Mouse (Mus musculus) ovary, postnatal 10 days (tissue): ENCODE results near the gene Elk3.
"Not testable (repeated sequence)": the region's sequence is repeated elsewhere in the genome, so short reads cannot be mapped to it uniquely, and the experiment has no call there.

Experiments used
- DNase-seq: peaks from one replicate; pipeline ENCODE4 v3.0.0; 2022; ENCODE audit warnings: low spot score

The Elk3 gene

GRCm38 (mm10) chr10:93310721-93311411, at the start of gene Elk3:
Gene Elk3 (minus strand): TSS chr10:93311135.
- peak; percentile 12 for DNase-seq

- no peak for DNase-seq
Measured at GRCm38 (mm10) chr10:93360623-93361022, 49.7 kb upstream of the Elk3 start.

- DNase-seq, result not testable (repeated sequence)
Measured at GRCm38 (mm10) chr10:93360190-93360589, 49.3 kb upstream of the Elk3 start.

- no peak for DNase-seq
Measured at GRCm38 (mm10) chr10:93359339-93359863, 48.5 kb upstream of the Elk3 start.

GRCm38 (mm10) chr10:93358878-93359277, 47.9 kb upstream of the Elk3 start:
- DNase-seq, result no peak

- no peak for DNase-seq
Measured at GRCm38 (mm10) chr10:93357162-93357561, 46.2 kb upstream of the Elk3 start.

GRCm38 (mm10) chr10:93356122-93356521, 45.2 kb upstream of the Elk3 start:
- no peak for DNase-seq

GRCm38 (mm10) chr10:93355276-93355927, 44.5 kb upstream of the Elk3 start:
- no peak for DNase-seq

DNA sequence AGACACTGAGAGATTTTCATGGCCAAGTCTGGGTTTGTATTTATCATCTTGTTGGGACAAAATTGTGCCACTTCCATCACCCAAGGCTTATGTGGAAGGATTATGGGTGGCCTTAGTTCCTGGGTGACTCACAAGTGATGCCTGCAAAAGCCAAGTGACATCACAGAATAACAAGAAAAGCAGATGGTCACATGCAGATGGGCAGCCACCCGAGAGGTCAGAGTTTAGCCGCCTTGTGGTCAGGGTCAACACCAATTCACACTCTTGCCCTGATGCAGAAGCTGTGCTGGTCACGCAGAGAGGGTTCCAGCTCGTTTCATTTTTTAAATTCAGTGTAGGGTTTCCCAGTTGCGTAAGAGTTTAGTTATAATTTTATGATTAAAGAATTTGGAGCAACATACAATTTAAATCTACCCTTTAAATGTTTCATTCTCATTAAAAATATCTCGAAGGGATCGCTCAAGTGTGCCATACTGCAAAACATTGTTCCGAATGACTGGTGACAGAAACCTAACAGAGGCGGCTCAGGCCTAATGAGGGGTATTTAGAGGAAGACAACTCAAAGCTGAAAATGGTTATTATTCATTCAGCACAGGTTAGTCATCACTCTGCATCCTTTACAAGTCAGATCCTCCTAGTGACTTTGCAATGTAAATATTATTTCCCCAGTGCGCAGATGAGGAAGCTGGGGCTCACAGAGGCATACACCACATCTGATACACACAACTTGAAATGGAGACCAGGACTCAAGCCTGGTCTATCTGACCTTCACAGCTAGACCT, 42.8 kb upstream of the Elk3 start:
- no peak for DNase-seq

DNA sequence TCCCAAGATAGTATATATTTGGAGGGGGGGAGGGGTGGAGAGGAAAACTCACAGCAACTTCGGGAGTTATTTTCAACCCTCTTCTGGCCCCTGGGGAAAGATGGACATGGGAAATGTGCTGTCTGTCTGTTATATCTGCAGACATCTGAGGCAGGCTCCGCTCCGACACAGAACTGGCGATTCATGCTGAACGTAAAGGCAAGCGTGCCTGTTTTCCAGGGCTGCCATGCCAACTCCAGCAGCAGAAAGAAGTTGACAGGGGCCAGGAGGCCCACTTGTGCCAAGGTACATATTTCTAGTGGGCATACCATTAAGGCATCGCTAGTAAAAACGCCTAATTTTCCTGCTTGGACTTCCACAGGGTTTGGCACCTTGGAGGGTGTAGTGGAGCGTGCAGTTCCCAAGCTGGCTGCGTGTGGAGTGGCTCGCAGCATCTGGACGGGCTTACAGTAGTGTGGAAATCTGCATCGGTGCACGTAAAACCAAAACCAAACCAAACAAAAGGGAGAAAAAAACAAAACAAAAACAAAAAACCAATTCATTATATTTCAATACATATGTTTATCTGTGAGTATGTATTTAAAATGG, 37.1 kb upstream of the Elk3 start:
- no peak for DNase-seq

GRCm38 (mm10) chr10:93347387-93347786, 36.5 kb upstream of the Elk3 start:
- no peak for DNase-seq

DNA sequence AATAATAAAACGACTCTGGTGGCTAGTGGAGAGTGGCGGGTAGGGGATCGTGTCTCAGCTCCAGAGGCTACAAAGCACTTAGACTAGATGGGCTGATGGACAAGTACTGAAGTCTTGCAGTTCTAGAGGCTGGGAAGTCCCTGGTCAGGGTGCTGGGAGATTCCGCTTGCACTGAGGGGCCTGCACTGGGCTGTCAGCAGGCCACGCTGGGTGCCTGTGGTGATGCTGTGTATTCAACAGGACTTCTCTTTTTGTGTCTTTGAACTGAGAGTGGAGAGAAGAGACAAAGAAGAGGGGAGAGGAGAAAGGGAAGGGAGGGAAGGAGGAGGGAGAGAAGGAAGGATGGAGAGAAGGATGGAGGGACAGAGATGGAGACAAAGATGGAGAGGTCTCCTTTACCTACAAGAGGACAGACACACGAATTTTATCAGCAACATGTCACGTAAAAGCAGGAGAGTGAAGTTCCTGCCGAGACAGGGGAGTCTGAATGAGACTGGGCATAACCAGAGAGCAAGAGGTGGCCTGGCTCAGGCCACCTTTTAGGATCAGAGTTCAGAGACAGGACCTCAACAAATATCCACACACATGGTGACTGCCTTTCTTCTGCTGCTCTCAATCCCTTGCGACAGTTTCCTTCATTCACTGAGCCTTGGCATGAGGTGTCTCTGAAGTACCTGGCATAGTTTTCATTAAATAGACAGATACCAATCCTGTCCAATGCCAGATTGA, 35.4 kb upstream of the Elk3 start:
- DNase-seq, result no peak

GRCm38 (mm10) chr10:93345497-93345896, 34.6 kb upstream of the Elk3 start:
- DNase-seq, result no peak

- no peak for DNase-seq
Measured at GRCm38 (mm10) chr10:93343469-93343868, 32.5 kb upstream of the Elk3 start.

GRCm38 (mm10) chr10:93342986-93343385, 32.1 kb upstream of the Elk3 start:
- DNase-seq, result no peak

DNA sequence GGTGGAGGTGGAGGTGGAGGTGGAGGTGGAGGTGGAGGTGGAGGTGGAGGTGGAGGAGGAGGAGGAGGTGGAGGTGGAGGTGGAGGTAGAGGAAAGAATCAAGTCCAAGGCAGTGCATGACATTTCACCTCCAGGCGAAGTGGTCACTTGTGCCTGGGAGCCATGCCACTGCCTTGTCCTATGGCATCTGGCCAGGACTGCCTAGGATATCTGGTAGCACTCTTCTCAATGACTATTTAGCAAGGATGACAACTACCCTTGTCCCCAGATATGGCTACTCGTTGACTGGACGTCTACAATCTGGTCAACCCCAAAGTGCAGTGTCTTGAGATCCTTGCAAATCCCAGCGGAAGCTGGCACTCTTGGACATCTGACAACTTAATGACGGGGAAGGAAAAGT, 27.6 kb upstream of the Elk3 start:
- no peak for DNase-seq

DNA sequence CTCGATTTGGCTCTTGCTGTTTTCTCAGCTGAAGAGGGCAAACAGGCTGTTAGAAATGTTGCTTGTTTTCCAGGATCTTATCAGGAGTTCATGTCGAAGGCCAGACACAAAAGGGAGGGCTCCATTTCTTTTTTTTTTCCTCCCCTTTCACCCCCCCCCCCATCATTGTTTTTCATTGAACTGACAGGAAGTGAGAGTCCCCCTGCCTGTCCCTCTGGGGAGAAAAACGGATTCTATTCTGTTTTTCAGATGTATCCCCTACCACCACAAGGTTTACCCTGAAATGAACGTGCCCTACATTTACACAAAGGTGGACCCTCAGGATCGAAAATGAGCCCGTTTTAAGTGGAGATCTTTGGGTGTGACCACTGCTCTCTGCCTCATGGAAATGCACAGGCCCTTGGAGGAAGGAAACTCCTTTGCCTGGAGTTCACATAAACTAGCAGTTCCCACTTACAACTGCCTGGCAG, 25.6 kb upstream of the Elk3 start:
- DNase-seq, result no peak

DNA sequence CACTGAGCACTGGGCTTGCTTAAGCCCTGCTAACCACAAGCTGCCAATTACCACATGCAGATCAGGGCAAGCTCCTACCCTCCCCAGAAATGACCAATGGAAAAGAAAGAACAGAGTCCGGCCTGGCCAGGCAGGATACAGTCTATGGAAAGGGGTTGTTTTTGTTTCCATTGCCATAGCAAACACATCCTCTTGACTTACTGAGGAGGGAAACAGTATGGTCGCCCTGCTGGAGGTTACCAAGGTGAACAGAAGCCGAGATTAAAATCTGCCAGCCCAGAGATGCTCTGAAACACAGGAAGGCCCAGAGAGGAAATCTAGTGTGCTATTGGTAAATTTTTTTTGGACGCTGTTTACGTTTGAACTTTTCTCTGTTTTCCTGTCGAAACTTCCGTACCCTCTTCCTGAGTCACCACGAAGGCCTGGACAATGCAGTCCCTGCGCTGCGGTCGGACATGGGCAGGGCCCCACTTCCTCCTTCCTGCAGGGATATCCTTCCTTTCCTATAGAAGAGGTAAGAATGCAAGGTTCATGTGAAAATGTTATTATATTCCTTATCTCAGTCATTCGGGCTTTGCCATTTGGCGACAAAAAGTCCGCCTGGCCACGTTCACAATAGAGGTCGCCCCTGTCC, 25.0 kb upstream of the Elk3 start:
- no peak for DNase-seq

DNA sequence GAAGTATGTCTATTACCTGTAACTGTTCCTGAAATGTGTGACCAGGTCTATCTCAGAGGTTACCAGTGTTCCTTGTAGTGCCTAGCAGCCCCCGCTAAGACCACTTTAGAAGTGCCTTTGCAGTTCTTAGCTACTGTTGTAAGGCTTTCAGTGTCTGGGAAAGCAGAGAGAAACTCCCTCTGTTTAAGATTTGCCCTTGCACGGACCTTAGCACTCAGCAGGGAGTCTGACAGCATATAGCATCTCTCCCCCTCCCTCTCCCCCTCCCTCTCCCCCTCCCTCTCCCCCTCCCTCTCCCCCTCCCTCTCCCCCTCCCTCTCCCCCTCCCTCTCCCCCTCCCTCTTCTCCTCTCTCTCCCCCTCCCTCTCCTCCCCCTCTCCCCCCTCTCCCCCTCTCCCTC, 24.1 kb upstream of the Elk3 start:
- DNase-seq, result no peak

GRCm38 (mm10) chr10:93333239-93333638, 22.3 kb upstream of the Elk3 start:
- no peak for DNase-seq

DNA sequence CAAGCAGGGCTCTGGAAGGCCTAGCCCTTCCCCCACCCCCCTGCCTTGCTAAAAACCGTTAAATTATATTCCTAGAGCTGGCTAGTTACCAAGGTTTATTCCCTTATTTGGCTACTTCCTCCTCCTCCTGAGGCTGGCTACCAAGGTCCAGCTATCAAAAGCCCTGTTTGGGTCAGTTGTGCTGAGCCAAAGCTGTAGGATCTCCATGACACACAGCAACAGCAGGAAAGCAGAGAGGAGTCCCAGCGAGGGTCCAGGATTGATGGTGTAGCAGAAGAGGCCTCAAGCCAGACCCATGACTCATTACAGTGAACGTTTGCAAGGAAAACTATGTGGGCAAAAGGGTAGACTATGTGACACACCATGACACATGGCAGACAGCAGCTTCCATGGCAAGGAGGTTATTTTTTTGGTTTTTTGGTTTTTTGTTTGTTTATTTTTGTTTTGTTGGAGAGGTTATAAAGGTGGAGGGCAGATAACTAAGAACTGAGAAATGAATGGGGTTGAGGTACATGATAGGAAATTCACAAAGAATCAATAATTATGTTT, 21.4 kb upstream of the Elk3 start:
- DNase-seq, result no peak
